Mouse (Mus musculus): ENCODE measurements around the gene Ube2l3. TPM values are rescaled to one million over a fixed set of nuclear protein-coding genes. Genes with fewer than 3 reads are reported as not detected.

Gene Ube2l3
- polyA plus RNA-seq, 1 experiment from 2014 or later, result 349 TPM

DNA sequence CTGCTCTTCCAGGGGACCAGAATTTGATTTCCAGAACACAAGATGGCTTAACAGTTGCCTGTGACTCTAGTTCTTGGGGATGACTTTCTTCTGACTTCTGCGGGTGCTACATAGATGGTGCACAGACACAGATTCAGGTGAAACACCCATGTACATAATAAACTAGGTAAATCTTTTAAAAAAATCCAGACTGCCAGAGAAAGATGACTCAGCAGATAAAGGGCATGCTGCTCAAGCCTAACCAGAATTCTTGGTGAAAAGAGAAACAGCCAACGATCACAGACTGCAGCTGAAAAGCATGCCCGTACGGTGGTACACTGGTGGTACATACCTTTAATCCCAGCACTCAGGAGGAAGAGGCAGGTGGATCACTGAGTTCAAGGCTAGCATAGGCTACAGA, 8.6 kb downstream of the Ube2l3 start:
- ATAC-seq (ENCODE audit: insufficient read depth) (no peak), DNase-seq (no peak)
- Histone ChIP-seq H3K9me3 (ENCODE audit: low read depth, low read length) (no peaks in the 10 kb centered on the region), H3K27me3 (ENCODE audit: insufficient read depth, low read length) (no peaks in the 10 kb centered on the region), H3K4me1 (ENCODE audit: insufficient read depth) (no peaks in the 10 kb centered on the region), H3K4me2 (no peak overlapping the region), H3K9ac (no peak overlapping the region), H3K4me3 (ENCODE audit: low read depth, low read length) (no peak overlapping the region), H3K36me3 (ENCODE audit: insufficient read depth) (peaks cover 19% of the 10 kb centered on the region), H3K27ac (ENCODE audit: low read depth) (no peak overlapping the region)
- 96% methylated on average over 4 of the region's 4 CpGs for WGBS
- TF ChIP-seq CTCF (IDR thresholded peaks at IDR 0.05; ENCODE audit: low read depth), result no peak

GRCm38 (mm10) chr16:17185475-17185874, 17.0 kb downstream of the Ube2l3 start:
- Histone ChIP-seq H3K4me2 (no peak overlapping the region), H3K27ac (ENCODE audit: low read depth) (no peak overlapping the region), H3K27me3 (ENCODE audit: insufficient read depth, low read length) (no peaks in the 10 kb centered on the region), H3K36me3 (ENCODE audit: insufficient read depth) (peaks cover 14% of the 10 kb centered on the region; the same call in 1 of the 2 replicates), H3K9me3 (ENCODE audit: low read depth, low read length) (no peaks in the 10 kb centered on the region), H3K4me3 (ENCODE audit: low read depth, low read length) (no peak overlapping the region), H3K4me1 (ENCODE audit: insufficient read depth) (no peaks in the 10 kb centered on the region), H3K9ac (no peak overlapping the region)
- DNase-seq (no peak), ATAC-seq (ENCODE audit: insufficient read depth) (no peak)
- no peak for TF ChIP-seq CTCF (IDR thresholded peaks at IDR 0.05; ENCODE audit: low read depth)

DNA sequence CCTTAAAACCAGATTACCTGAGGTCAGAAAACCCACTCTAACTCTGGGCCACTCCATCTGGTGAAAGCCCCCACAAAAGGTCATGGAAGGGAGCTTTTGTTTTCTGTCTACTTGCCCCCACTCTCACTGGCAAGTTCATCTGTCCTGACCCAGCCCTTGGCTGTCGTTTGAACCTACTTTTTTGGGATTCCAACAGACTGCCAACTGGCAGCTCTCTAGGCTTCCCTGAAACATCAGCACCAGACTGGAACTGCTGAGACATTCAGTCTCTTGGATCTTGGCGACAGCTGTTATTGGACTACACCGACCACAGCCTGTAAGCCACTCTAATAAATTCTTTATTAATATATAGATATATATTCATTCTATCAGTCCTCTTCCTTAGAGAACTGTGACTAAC, 19.4 kb downstream of the Ube2l3 start:
- H3K36me3 ChIP-seq (ENCODE audit: insufficient read depth), result peaks cover 21% of the 10 kb centered on the region
- H3K9ac ChIP-seq, result no peak overlapping the region
- no peak overlapping the region for H3K4me3 ChIP-seq (ENCODE audit: low read depth, low read length)
- no peak for TF ChIP-seq CTCF (IDR thresholded peaks at IDR 0.05; ENCODE audit: low read depth)
- no peaks in the 10 kb centered on the region for H3K27me3 ChIP-seq (ENCODE audit: insufficient read depth, low read length)
- H3K27ac ChIP-seq (ENCODE audit: low read depth), result no peak overlapping the region
- no peaks in the 10 kb centered on the region for H3K9me3 ChIP-seq (ENCODE audit: low read depth, low read length)
- ATAC-seq (ENCODE audit: insufficient read depth) (no peak), DNase-seq (no peak)
- 75% methylated on average over 3 of the region's 3 CpGs for WGBS
- no peak overlapping the region for H3K4me2 ChIP-seq
- H3K4me1 ChIP-seq (ENCODE audit: insufficient read depth), result no peaks in the 10 kb centered on the region

GRCm38 (mm10) chr16:17182136-17182535, 20.3 kb downstream of the Ube2l3 start:
- Histone ChIP-seq H3K9ac (no peak overlapping the region), H3K4me3 (ENCODE audit: low read depth, low read length) (no peak overlapping the region), H3K27ac (ENCODE audit: low read depth) (no peak overlapping the region), H3K9me3 (ENCODE audit: low read depth, low read length) (no peaks in the 10 kb centered on the region), H3K27me3 (ENCODE audit: insufficient read depth, low read length) (no peaks in the 10 kb centered on the region), H3K36me3 (ENCODE audit: insufficient read depth) (peaks cover 19% of the 10 kb centered on the region), H3K4me2 (no peak overlapping the region), H3K4me1 (ENCODE audit: insufficient read depth) (no peaks in the 10 kb centered on the region)
- 75% methylated on average over 2 of the region's 2 CpGs for WGBS
- DNase-seq, result no peak
- no peak for ATAC-seq (ENCODE audit: insufficient read depth)
- no peak for TF ChIP-seq CTCF (IDR thresholded peaks at IDR 0.05; ENCODE audit: low read depth)

GRCm38 (mm10) chr16:17181382-17181781, 21.1 kb downstream of the Ube2l3 start:
- WGBS, result 80% methylated on average over 4 of the region's 4 CpGs
- H3K9me3 ChIP-seq (ENCODE audit: low read depth, low read length), result no peaks in the 10 kb centered on the region

DNA sequence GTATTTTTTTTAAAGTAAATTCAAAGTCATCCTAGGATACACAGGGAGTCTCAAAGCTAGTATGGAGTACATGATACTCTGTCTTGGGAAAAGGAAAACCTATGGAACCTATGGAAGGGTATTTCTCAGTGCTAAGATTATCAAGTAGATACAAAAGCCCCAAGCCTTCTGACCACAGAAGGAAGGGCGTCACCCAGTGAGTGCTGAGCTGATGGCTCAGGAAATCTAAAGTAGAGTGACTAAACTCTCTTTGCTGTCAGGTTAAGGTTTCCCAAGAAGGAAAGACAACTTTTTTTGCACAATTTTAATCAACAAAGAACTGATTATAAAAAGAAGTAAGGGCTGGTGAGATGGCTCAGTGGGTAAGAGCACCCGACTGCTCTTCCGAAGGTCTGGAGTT, 22.7 kb downstream of the Ube2l3 start:
- H3K27ac ChIP-seq (ENCODE audit: low read depth), result no peak overlapping the region
- no peak for ATAC-seq (ENCODE audit: insufficient read depth)
- TF ChIP-seq CTCF (IDR thresholded peaks at IDR 0.05; ENCODE audit: low read depth), result no peak
- no peak overlapping the region for H3K9ac ChIP-seq
- H3K4me2 ChIP-seq, result no peak overlapping the region
- H3K36me3 ChIP-seq (ENCODE audit: insufficient read depth), result peaks cover 18% of the 10 kb centered on the region
- 90% methylated on average over 3 of the region's 3 CpGs for WGBS
- DNase-seq, result no peak
- H3K4me3 ChIP-seq (ENCODE audit: low read depth, low read length), result no peak overlapping the region
- H3K9me3 ChIP-seq (ENCODE audit: low read depth, low read length), result no peaks in the 10 kb centered on the region
- H3K27me3 ChIP-seq (ENCODE audit: insufficient read depth, low read length), result no peaks in the 10 kb centered on the region
- H3K4me1 ChIP-seq (ENCODE audit: insufficient read depth), result no peaks in the 10 kb centered on the region

More at GRCm38 (mm10) chr16:17181382-17181781, 21.1 kb downstream of the Ube2l3 start:
- peaks cover 15% of the 10 kb centered on the region for H3K36me3 ChIP-seq (ENCODE audit: insufficient read depth)
- no peak overlapping the region for H3K4me3 ChIP-seq (ENCODE audit: low read depth, low read length)
- no peaks in the 10 kb centered on the region for H3K27me3 ChIP-seq (ENCODE audit: insufficient read depth, low read length)
- no peak for ATAC-seq (ENCODE audit: insufficient read depth)
- no peak for TF ChIP-seq CTCF (IDR thresholded peaks at IDR 0.05; ENCODE audit: low read depth)
- no peak overlapping the region for H3K4me2 ChIP-seq
- H3K4me1 ChIP-seq (ENCODE audit: insufficient read depth), result no peaks in the 10 kb centered on the region
- no peak overlapping the region for H3K27ac ChIP-seq (ENCODE audit: low read depth)
- peak; percentile 14 for DNase-seq
- no peak overlapping the region for H3K9ac ChIP-seq

GRCm38 (mm10) chr16:17177623-17178170, 24.8 kb downstream of the Ube2l3 start:
- H3K27ac ChIP-seq (ENCODE audit: low read depth), result no peak overlapping the region
- no peaks in the 10 kb centered on the region for H3K27me3 ChIP-seq (ENCODE audit: insufficient read depth, low read length)
- no peak overlapping the region for H3K4me2 ChIP-seq
- H3K9me3 ChIP-seq (ENCODE audit: low read depth, low read length), result no peaks in the 10 kb centered on the region
- DNase-seq (no peak), ATAC-seq (ENCODE audit: insufficient read depth) (no peak)
- no peak overlapping the region for H3K4me3 ChIP-seq (ENCODE audit: low read depth, low read length)
- H3K9ac ChIP-seq, result no peak overlapping the region
- no peak for TF ChIP-seq CTCF (IDR thresholded peaks at IDR 0.05; ENCODE audit: low read depth)
- H3K4me1 ChIP-seq (ENCODE audit: insufficient read depth), result no peaks in the 10 kb centered on the region
- peaks cover 32% of the 10 kb centered on the region for H3K36me3 ChIP-seq (ENCODE audit: insufficient read depth)
- WGBS, result 100% methylated on average over 1 of the region's 1 CpGs

DNA sequence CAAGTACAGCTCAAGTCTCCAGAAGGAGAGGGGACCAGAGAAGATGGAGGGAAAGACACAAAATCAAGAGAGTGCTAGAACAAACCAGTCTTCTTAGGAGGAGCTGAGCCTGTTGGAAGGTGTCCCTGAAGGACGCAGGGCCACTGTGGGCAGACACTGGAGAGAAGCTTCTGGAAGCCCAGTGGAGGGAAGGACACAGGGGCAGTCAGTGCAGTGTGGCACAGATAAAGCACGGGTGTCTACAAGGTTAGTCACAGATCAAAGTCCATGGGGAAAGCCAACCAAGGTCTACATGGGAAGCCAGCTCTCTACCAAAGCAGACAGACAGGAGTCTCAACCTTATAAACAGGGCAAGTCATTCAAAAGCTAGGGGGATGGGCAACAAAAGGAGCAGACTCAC, 26.7 kb downstream of the Ube2l3 start:
- WGBS, result 77% methylated on average over 2 of the region's 2 CpGs
- ATAC-seq (ENCODE audit: insufficient read depth) (no peak), DNase-seq (no peak)
- H3K9ac ChIP-seq, result no peak overlapping the region
- H3K4me1 ChIP-seq (ENCODE audit: insufficient read depth), result no peaks in the 10 kb centered on the region
- no peak overlapping the region for H3K27ac ChIP-seq (ENCODE audit: low read depth)
- TF ChIP-seq CTCF (IDR thresholded peaks at IDR 0.05; ENCODE audit: low read depth), result no peak
- H3K4me3 ChIP-seq (ENCODE audit: low read depth, low read length), result no peak overlapping the region
- peaks cover 41% of the 10 kb centered on the region for H3K36me3 ChIP-seq (ENCODE audit: insufficient read depth)
- H3K4me2 ChIP-seq, result no peak overlapping the region
- H3K27me3 ChIP-seq (ENCODE audit: insufficient read depth, low read length), result no peaks in the 10 kb centered on the region
- no peaks in the 10 kb centered on the region for H3K9me3 ChIP-seq (ENCODE audit: low read depth, low read length)
